Mouse (Mus musculus) leukemia stem cell, adult 10-12 weeks (primary cell): Measurements from ENCODE around the gene Lce3a. TPM values are rescaled to one million over a fixed set of nuclear protein-coding genes. Genes with fewer than 3 reads are reported as not detected.

Experiments used
- polyA plus RNA-seq: library from polyadenylated mRNA; stranded (reverse); fragments of >175 nt; gene quantifications from 2 replicates; pipeline ENCODE4 v1.2.3, GENCODE M21; 2012; ENCODE audit warnings: low replicate concordance

Lce3a gene
- polyA plus RNA-seq = not detected in 2 replicates

DNA sequence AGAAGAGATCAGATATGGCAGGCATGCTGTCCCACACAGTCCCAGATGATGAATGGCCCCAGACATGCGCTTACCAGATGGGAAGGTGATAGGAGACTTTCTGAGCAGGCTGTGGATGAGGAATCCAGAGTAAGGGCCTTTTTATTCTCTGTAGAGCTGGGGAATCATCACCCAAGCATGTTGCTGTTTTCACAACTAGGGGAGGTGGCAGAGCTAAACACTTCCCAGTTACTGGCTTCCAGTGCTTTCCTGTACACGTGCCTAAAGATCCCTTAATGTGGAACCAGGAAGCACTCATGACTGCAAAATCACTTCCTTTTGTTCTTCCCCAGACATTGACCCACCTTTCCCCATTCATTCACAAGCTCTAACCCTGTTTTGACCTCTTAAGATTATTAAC, at the start of gene Lce3a:
Gene Lce3a (minus strand): TSS at position 101 of the 400 bp plus-strand sequence.

GRCm38 (mm10) chr3:92966761-92967160, 40.7 kb upstream of the Lce3a start, which contains the start of gene Lce3e:
Lce3e (plus strand) TSS chr3:92967061.

GRCm38 (mm10) chr3:92957090-92957489, 31.1 kb upstream of the Lce3a start, which contains the start of gene Lce3d:
Lce3d (plus strand) TSS chr3:92957390.

DNA sequence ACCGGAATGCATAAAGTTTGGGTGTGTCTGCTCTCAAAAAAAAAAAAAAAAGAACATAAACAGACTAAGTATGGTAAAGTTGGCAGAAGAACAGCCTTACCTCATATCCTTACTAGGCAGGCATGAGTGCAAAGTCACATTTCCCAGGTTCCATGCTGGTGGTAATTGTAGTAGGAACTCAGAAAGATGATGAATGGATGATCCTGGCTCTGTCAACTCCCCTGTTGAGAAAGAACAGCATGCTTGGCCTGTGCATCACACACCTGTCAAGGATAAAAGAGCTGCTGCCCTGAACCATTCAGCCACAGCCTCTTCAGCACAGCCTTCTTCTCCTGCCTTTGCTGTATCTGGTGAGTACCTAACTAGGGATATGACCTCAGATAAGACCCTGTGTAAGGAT, 18.2 kb upstream of the Lce3a start, which contains the start of gene Lce3c:
Gene Lce3c (plus strand): TSS at position 301 of the 400 bp plus-strand sequence.

GRCm38 (mm10) chr3:92932679-92933078, 6.6 kb upstream of the Lce3a start, which contains the start of gene Lce3b:
Lce3b (plus strand) TSS chr3:92932979.

Other genes starting within 250 kb of the Lce3a start
- gene Lce1c, start 247.0 kb downstream of the Lce3a start, polyA plus RNA-seq = not detected in 2 replicates
- not detected in 2 replicates for gene Lce1d, start 239.0 kb downstream of the Lce3a start, polyA plus RNA-seq
- gene Lce1e, start 217.2 kb downstream of the Lce3a start, polyA plus RNA-seq = not detected in 2 replicates
- not detected in 2 replicates for gene Lce1f, start 205.9 kb downstream of the Lce3a start, polyA plus RNA-seq
- gene Gm38119, start 187.1 kb downstream of the Lce3a start, polyA plus RNA-seq = not detected in 2 replicates
- gene Lce1g, start 173.9 kb downstream of the Lce3a start, polyA plus RNA-seq = not detected in 2 replicates
- gene Lce1h, start 161.2 kb downstream of the Lce3a start, polyA plus RNA-seq = not detected in 2 replicates
- not detected in 2 replicates for gene Lce1i, start 147.3 kb downstream of the Lce3a start, polyA plus RNA-seq
- gene Lce1j, start 135.7 kb downstream of the Lce3a start, polyA plus RNA-seq = not detected in 2 replicates
- not detected in 2 replicates for gene Lce1k, start 118.3 kb downstream of the Lce3a start, polyA plus RNA-seq
- not detected in 2 replicates for gene Kprp, start 99.0 kb downstream of the Lce3a start, polyA plus RNA-seq
- not detected in 2 replicates for gene Lce1l, start 74.9 kb downstream of the Lce3a start, polyA plus RNA-seq
- not detected in 2 replicates for gene 2310050C09Rik, start 56.0 kb downstream of the Lce3a start, polyA plus RNA-seq
- gene Lce3b, start 6.7 kb upstream of the Lce3a start, polyA plus RNA-seq = not detected in 2 replicates
- gene Lce3c, start 18.3 kb upstream of the Lce3a start, polyA plus RNA-seq = not detected in 2 replicates
- gene Lce3d, start 31.2 kb upstream of the Lce3a start, polyA plus RNA-seq = not detected in 2 replicates
- not detected in 2 replicates for gene Lce3e, start 40.8 kb upstream of the Lce3a start, polyA plus RNA-seq
- not detected in 2 replicates for gene Lce3f, start 66.0 kb upstream of the Lce3a start, polyA plus RNA-seq
- not detected in 2 replicates for gene Crct1, start 89.5 kb upstream of the Lce3a start, polyA plus RNA-seq
- not detected in 2 replicates for gene Lce1m, start 92.8 kb upstream of the Lce3a start, polyA plus RNA-seq
- gene Gm4858, start 142.6 kb upstream of the Lce3a start, polyA plus RNA-seq = not detected in 2 replicates
- gene Crnn, start 218.6 kb upstream of the Lce3a start, polyA plus RNA-seq = not detected in 2 replicates